Mouse (Mus musculus) liver, embryonic 11.5 days (tissue): Measurements from ENCODE around the gene Mtus2. TPM values are rescaled to one million over a fixed set of nuclear protein-coding genes. Genes with fewer than 3 reads are reported as not detected.

ENCODE experiments used
- ATAC-seq: fragments of 200-750 bp; cut with Nextera tagmentation; replicated peaks from 2 replicates; pipeline ENCODE4 v1.8.0; 2017; ENCODE audit warnings: moderate number of reproducible peaks, mild to moderate bottlenecking, moderate TSS enrichment, moderate library complexity; ENCODE audit not compliant: low FRiP score
- DNase-seq: peaks from one replicate; pipeline ENCODE4 v3.0.0-alpha.2; 2017; ENCODE audit warnings: low spot score
- H3K27ac ChIP-seq: fragments of 300-500 bp; sonication (generic); 2 replicates; pipeline ENCODE4 v1.5.1; 2014; ENCODE audit warnings: mild to moderate bottlenecking, low read depth, low read length, control low read depth
- H3K27me3 ChIP-seq: fragments of 300-500 bp; sonication (generic); replicated peaks from 2 replicates; pipeline ENCODE4 v1.6.1; 2014; ENCODE audit warnings: low read length, mixed read lengths; ENCODE audit not compliant: control insufficient read depth, insufficient read depth
- H3K36me3 ChIP-seq: fragments of 300-500 bp; sonication (generic); 2 replicates; pipeline ENCODE4 v1.6.1; 2014; ENCODE audit warnings: mild to moderate bottlenecking, low read length, moderate library complexity, mixed read lengths; ENCODE audit not compliant: control insufficient read depth, insufficient read depth
- H3K4me1 ChIP-seq: fragments of 300-500 bp; sonication (generic); replicated peaks from 2 replicates; pipeline ENCODE4 v1.6.1; 2014; ENCODE audit warnings: low read length, mixed read lengths; ENCODE audit not compliant: control insufficient read depth, insufficient read depth
- H3K4me2 ChIP-seq: fragments of 300-500 bp; sonication (generic); 2 replicates; pipeline ENCODE4 v1.6.1; 2014; ENCODE audit warnings: mild to moderate bottlenecking, control low read depth, moderate library complexity
- H3K4me3 ChIP-seq: fragments of 300-500 bp; sonication (generic); 2 replicates; pipeline ENCODE4 v1.5.1; 2014; ENCODE audit warnings: low read depth, low read length, control low read depth
- H3K9ac ChIP-seq: fragments of 300-500 bp; sonication (generic); 2 replicates; pipeline ENCODE4 v1.6.1; 2014; ENCODE audit warnings: low read depth, low read length, control low read depth
- H3K9me3 ChIP-seq: fragments of 300-500 bp; sonication (generic); 2 replicates; pipeline ENCODE4 v1.6.1; 2016; ENCODE audit warnings: low read length, inconsistent platforms, mixed read lengths; ENCODE audit not compliant: control insufficient read depth
- WGBS: fragments of 180-500 bp; shearing (Covaris S2); extraction: QIAGEN DNeasy Blood & Tissue Kit; methylation state at CpG from one replicate; pipeline ENCODE4 v1.1.7; 2014; 5-methylcytosine and 5-hydroxymethylcytosine counted together
- polyA plus RNA-seq: library from polyadenylated mRNA; unstranded; fragments of >200 nt; fragmentation: Nextera tagmentation; extraction: Ambion mirVana; gene quantifications from 2 replicates; pipeline ENCODE4 v1.2.1, GENCODE M21; 2014

Gene Mtus2
- 3.2 and 3.9 TPM in 2 replicates for polyA plus RNA-seq

- H3K36me3 ChIP-seq = no peaks in the 10 kb centered on the region
- DNase-seq = peak; percentile 78
- WGBS = 1% methylated on average over 55 of the region's 55 CpGs
- H3K27me3 ChIP-seq = peaks cover 39% of the 10 kb centered on the region
- peak within 1 kb of the TSS; percentile 52 for H3K4me3 ChIP-seq
- peak within 1 kb of the TSS; percentile 79 for H3K4me2 ChIP-seq
- 0 out of 2 replicates have a peak, but pooled peaks cover 4% of the 10 kb centered on the region for H3K4me1 ChIP-seq
- ATAC-seq = peak; percentile 76
- no peak within 1 kb of the TSS for H3K27ac ChIP-seq
- no peaks in the 10 kb centered on the region for H3K9me3 ChIP-seq
- H3K9ac ChIP-seq = no peak within 1 kb of the TSS
These were observed at the start of gene Mtus2 for GRCm38 (mm10) chr5:147956821-147957564. Mtus2 (plus strand) TSS chr5:147957320.

- H3K4me3 ChIP-seq = no peak overlapping the region
- H3K27me3 ChIP-seq = no peaks in the 10 kb centered on the region
- ATAC-seq = no peak
- no peaks in the 10 kb centered on the region for H3K36me3 ChIP-seq
- H3K27ac ChIP-seq = no peak overlapping the region
- no peaks in the 10 kb centered on the region for H3K4me1 ChIP-seq
- H3K9ac ChIP-seq = no peak overlapping the region
- no peaks in the 10 kb centered on the region for H3K9me3 ChIP-seq
- no peak overlapping the region for H3K4me2 ChIP-seq
- 79% methylated on average over 8 of the region's 8 CpGs for WGBS
- no peak for DNase-seq
These were observed 49.3 kb upstream of the Mtus2 start for GRCm38 (mm10) chr5:147907851-147908250.

- H3K4me2 ChIP-seq = no peak overlapping the region
- H3K4me1 ChIP-seq = peaks cover 4% of the 10 kb centered on the region; the same call in 1 of the 2 replicates
- no peaks in the 10 kb centered on the region for H3K9me3 ChIP-seq
- H3K27me3 ChIP-seq = no peaks in the 10 kb centered on the region
- no peak overlapping the region for H3K4me3 ChIP-seq
- 69% methylated on average over 12 of the region's 12 CpGs for WGBS
- ATAC-seq (no peak), DNase-seq (no peak)
- H3K9ac ChIP-seq = no peak overlapping the region
- no peak overlapping the region for H3K27ac ChIP-seq
- H3K36me3 ChIP-seq = no peaks in the 10 kb centered on the region
These were observed 46.2 kb upstream of the Mtus2 start for GRCm38 (mm10) chr5:147910807-147911509.

GRCm38 (mm10) chr5:147911744-147912143 lies 45.4 kb upstream of the Mtus2 start:
- ATAC-seq (no peak), DNase-seq (no peak)
- no peak overlapping the region for H3K27ac ChIP-seq
- no peaks in the 10 kb centered on the region for H3K27me3 ChIP-seq
- H3K4me1 ChIP-seq = peaks cover 4% of the 10 kb centered on the region; the same call in 1 of the 2 replicates
- no peak overlapping the region for H3K4me2 ChIP-seq
- WGBS = 74% methylated on average over 5 of the region's 5 CpGs
- no peak overlapping the region for H3K4me3 ChIP-seq
- H3K36me3 ChIP-seq = no peaks in the 10 kb centered on the region
- no peak overlapping the region for H3K9ac ChIP-seq
- no peaks in the 10 kb centered on the region for H3K9me3 ChIP-seq

- Histone ChIP-seq H3K27me3 (no peaks in the 10 kb centered on the region), H3K27ac (no peak overlapping the region), H3K9ac (no peak overlapping the region), H3K4me1 (peaks cover 4% of the 10 kb centered on the region; the same call in 1 of the 2 replicates), H3K4me3 (no peak overlapping the region), H3K9me3 (no peaks in the 10 kb centered on the region), H3K36me3 (no peaks in the 10 kb centered on the region), H3K4me2 (0 out of 2 replicates have a peak overlapping the region, but pooled peaks have one; percentile 12)
- ATAC-seq = no peak
- WGBS = 31% methylated on average over 14 of the region's 14 CpGs
- DNase-seq = no peak
These were observed 43.8 kb upstream of the Mtus2 start for GRCm38 (mm10) chr5:147913241-147913842.

- Histone ChIP-seq H3K27me3 (no peaks in the 10 kb centered on the region), H3K9me3 (no peaks in the 10 kb centered on the region), H3K36me3 (no peaks in the 10 kb centered on the region), H3K4me3 (no peak overlapping the region), H3K4me2 (no peak overlapping the region), H3K27ac (no peak overlapping the region), H3K4me1 (peaks cover 4% of the 10 kb centered on the region; the same call in 1 of the 2 replicates), H3K9ac (no peak overlapping the region)
- 33% methylated on average over 6 of the region's 6 CpGs for WGBS
- ATAC-seq (no peak), DNase-seq (no peak)
These were observed 42.0 kb upstream of the Mtus2 start for GRCm38 (mm10) chr5:147915038-147915566.

GRCm38 (mm10) chr5:147916171-147916570 lies 40.9 kb upstream of the Mtus2 start:
- no peak overlapping the region for H3K4me2 ChIP-seq
- H3K9me3 ChIP-seq = no peaks in the 10 kb centered on the region
- H3K4me1 ChIP-seq = peaks cover 4% of the 10 kb centered on the region; the same call in 1 of the 2 replicates
- H3K27me3 ChIP-seq = no peaks in the 10 kb centered on the region
- H3K9ac ChIP-seq = no peak overlapping the region
- no peak for DNase-seq
- H3K36me3 ChIP-seq = no peaks in the 10 kb centered on the region
- ATAC-seq = no peak
- H3K27ac ChIP-seq = no peak overlapping the region
- H3K4me3 ChIP-seq = no peak overlapping the region
- WGBS = 83% methylated on average over 9 of the region's 9 CpGs

- Histone ChIP-seq H3K9me3 (no peaks in the 10 kb centered on the region), H3K9ac (no peak overlapping the region), H3K27ac (peak overlapping the region; percentile 38), H3K27me3 (no peaks in the 10 kb centered on the region), H3K4me3 (no peak overlapping the region), H3K36me3 (no peaks in the 10 kb centered on the region), H3K4me1 (peaks cover 3% of the 10 kb centered on the region; the same call in 1 of the 2 replicates), H3K4me2 (peak overlapping the region; percentile 53)
- 42% methylated on average over 17 of the region's 17 CpGs for WGBS
- no peak for DNase-seq
- peak; percentile 79 for ATAC-seq
These were observed 38.9 kb upstream of the Mtus2 start for GRCm38 (mm10) chr5:147918044-147918846.
